Mouse (Mus musculus) liver, embryonic 14.5 days (tissue): Measurements from ENCODE around the gene Tnfrsf19. TPM values are rescaled to one million over a fixed set of nuclear protein-coding genes. Genes with fewer than 3 reads are reported as not detected.

Experiments used
- ATAC-seq: fragments of 200-750 bp; cut with Nextera tagmentation; 2 replicates; pipeline ENCODE4 v1.8.0; 2017; ENCODE audit warnings: moderate number of reproducible peaks, mild to moderate bottlenecking, moderate library complexity; ENCODE audit not compliant: insufficient read depth
- DNase-seq, 3 experiments: peaks; one replicate each; pipeline ENCODE4 v3.0.0-alpha.2; 2012 to 2013; ENCODE audit warnings: low read depth in 3 of 3, low spot score in 3 of 3
- H3K27ac ChIP-seq: fragments of 300-500 bp; sonication (generic); 2 replicates; pipeline ENCODE4 v1.5.1; 2014; ENCODE audit warnings: moderate library complexity, mild to moderate bottlenecking, control low read depth, inconsistent platforms
- H3K27me3 ChIP-seq: fragments of 300-500 bp; sonication (generic); 2 replicates; pipeline ENCODE4 v1.6.1; 2014; ENCODE audit warnings: mild to moderate bottlenecking, low read length, moderate library complexity; ENCODE audit not compliant: control insufficient read depth, insufficient read depth
- H3K36me3 ChIP-seq: fragments of 300-500 bp; sonication (generic); replicated peaks from 2 replicates; pipeline ENCODE4 v1.6.1; 2014; ENCODE audit warnings: low read depth; ENCODE audit not compliant: control insufficient read depth, insufficient read depth
- H3K4me1 ChIP-seq, 2 experiments: fragments of 200-500 bp in 1 of 2; fragments of 300-500 bp in 1 of 2; sonication (generic) in 1 of 2; replicated peaks; 2 replicates each; pipeline ENCODE4 v1.6.1; 2012 to 2014; ENCODE audit warnings: antibody characterized with exemption in 1 of 2, inconsistent platforms in 1 of 2, low read length in 1 of 2; ENCODE audit not compliant: control insufficient read depth in 2 of 2, insufficient read depth in 2 of 2
- H3K4me2 ChIP-seq: fragments of 300-500 bp; sonication (generic); 2 replicates; pipeline ENCODE4 v1.6.1; 2014; ENCODE audit warnings: low read depth, mild to moderate bottlenecking, control low read depth, moderate library complexity
- H3K4me3 ChIP-seq, 2 experiments: fragments of 200-500 bp in 1 of 2; fragments of 300-500 bp in 1 of 2; sonication (generic) in 1 of 2; 2 replicates each; pipeline ENCODE4 v1.5.1; 2012 to 2014; ENCODE audit warnings: low read depth in 2 of 2, low read length in 2 of 2, mild to moderate bottlenecking in 2 of 2, control low read depth in 1 of 2, inconsistent platforms in 1 of 2, moderate library complexity in 1 of 2; ENCODE audit not compliant: insufficient read depth in 1 of 2
- H3K9ac ChIP-seq: fragments of 300-500 bp; sonication (generic); replicated peaks from 2 replicates; pipeline ENCODE4 v1.6.1; 2014; ENCODE audit warnings: mild to moderate bottlenecking, control low read depth, moderate library complexity
- H3K9me3 ChIP-seq: fragments of 300-500 bp; sonication (generic); 2 replicates; pipeline ENCODE4 v1.6.1; 2016; ENCODE audit warnings: low read length, mixed read lengths; ENCODE audit not compliant: control insufficient read depth
- CTCF ChIP-seq: IDR thresholded peaks from 2 replicates; pipeline ENCODE4 v1.5.1; 2016; ENCODE audit warnings: antibody characterized with exemption, low read depth, control low read depth
- EP300 ChIP-seq: IDR thresholded peaks from 2 replicates; pipeline ENCODE4 v1.6.1; 2016; ENCODE audit warnings: antibody characterized with exemption, low read depth
- WGBS: fragments of 180-500 bp; shearing (Covaris S2); extraction: QIAGEN DNeasy Blood & Tissue Kit; methylation state at CpG from one replicate; pipeline ENCODE4 v1.1.7; 2014; ENCODE audit not compliant: insufficient replicate concordance; 5-methylcytosine and 5-hydroxymethylcytosine counted together
- polyA plus RNA-seq, 2 experiments: library from polyadenylated mRNA; depleted of rRNA in 1 of 2; stranded (reverse) in 1 of 2; unstranded in 1 of 2; fragments of >200 nt; fragmentation: Nextera tagmentation in 1 of 2; extraction: Ambion mirVana in 1 of 2; gene quantifications; 2 replicates each; pipeline versions ENCODE4 v1.2.1 to v1.2.3; 2012 to 2014

Tnfrsf19 gene
- polyA plus RNA-seq, 2 experiments = 2.3 to 3.6 TPM

- H3K4me3 ChIP-seq = no peak overlapping the region
- H3K27me3 ChIP-seq = peaks cover 19% of the 10 kb centered on the region
- TF ChIP-seq EP300 = no peak
- no peak for TF ChIP-seq CTCF
- 31% methylated on average over 3 of the region's 3 CpGs for WGBS
- H3K27ac ChIP-seq = no peak overlapping the region
- no peaks in the 10 kb centered on the region for H3K9me3 ChIP-seq
- H3K4me1 ChIP-seq = peaks cover 0 to 2% of the 10 kb centered on the region in 2 experiments; a peak in 2 of 4 replicates
- no peak overlapping the region for H3K9ac ChIP-seq
- ATAC-seq (no peak), DNase-seq (no peak)
- H3K4me2 ChIP-seq = no peak overlapping the region
- no peaks in the 10 kb centered on the region for H3K36me3 ChIP-seq
These were observed 4.0 kb downstream of the Tnfrsf19 start for GRCm38 (mm10) chr14:61042291-61042690.

DNA sequence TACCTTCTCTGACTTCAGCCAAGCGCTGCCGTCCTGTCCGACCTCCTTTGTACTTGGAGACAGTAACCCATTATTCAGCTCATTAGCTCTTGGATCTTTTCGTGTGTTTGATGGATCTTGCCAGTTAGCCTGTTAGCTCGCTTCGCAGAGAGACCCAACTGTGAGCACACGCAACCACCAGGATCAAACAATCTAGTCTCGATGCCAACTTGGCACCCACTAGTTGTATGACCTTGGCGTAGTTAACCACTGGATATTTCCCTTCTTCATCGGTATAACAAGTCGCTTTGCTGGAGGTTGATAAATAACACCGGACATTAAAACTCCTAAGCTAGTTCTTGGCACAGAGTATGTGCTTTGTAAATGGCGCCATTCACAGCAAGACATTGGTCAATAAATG lies 6.1 kb downstream of the Tnfrsf19 start:
- DNase-seq = no peak
- 77% methylated on average over 13 of the region's 13 CpGs for WGBS

DNA sequence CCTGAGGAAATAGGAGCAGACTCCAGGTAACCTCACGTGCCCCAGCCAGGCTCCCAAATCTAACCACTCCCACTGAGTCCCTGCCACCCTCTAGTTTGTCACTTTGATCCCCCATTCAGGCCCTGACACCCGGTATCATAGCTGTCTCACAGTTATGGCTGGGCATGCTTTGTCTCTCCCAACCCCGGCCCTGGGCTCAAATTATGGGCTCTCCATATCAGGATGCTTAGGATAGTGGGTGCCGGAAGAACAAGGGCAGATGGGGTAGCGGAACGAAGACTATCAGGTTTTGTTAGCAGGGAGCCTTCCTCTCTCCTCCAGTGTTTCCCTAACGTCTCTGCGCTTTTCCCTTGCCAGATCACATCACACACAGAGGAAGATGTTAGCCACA lies 8.2 kb downstream of the Tnfrsf19 start:
- WGBS = 39% methylated on average over 8 of the region's 8 CpGs
- ATAC-seq (no peak), DNase-seq (no peak)
- no peaks in the 10 kb centered on the region for H3K9me3 ChIP-seq
- no peaks in the 10 kb centered on the region for H3K36me3 ChIP-seq
- peak overlapping the region in 1 of 2 experiments; percentile 46; a peak in 1 of 4 replicates for H3K4me3 ChIP-seq
- H3K27me3 ChIP-seq = no peaks in the 10 kb centered on the region
- peaks cover 0 to 2% of the 10 kb centered on the region in 2 experiments; a peak in 1 of 4 replicates for H3K4me1 ChIP-seq
- TF ChIP-seq CTCF (no peak), EP300 (no peak)
- H3K9ac ChIP-seq = no peak overlapping the region
- H3K4me2 ChIP-seq = peak overlapping the region; percentile 56
- no peak overlapping the region for H3K27ac ChIP-seq

More for the DNA sequence above, 6.1 kb downstream of the Tnfrsf19 start:
- ATAC-seq = no peak
- TF ChIP-seq EP300 = no peak
- no peak for TF ChIP-seq CTCF
- no peaks in the 10 kb centered on the region for H3K36me3 ChIP-seq
- H3K27ac ChIP-seq = no peak overlapping the region
- H3K4me2 ChIP-seq = no peak overlapping the region
- no peaks in the 10 kb centered on the region for H3K9me3 ChIP-seq
- peaks cover 0 to 2% of the 10 kb centered on the region in 2 experiments; a peak in 2 of 4 replicates for H3K4me1 ChIP-seq
- no peak overlapping the region for H3K9ac ChIP-seq
- no peak overlapping the region for H3K4me3 ChIP-seq
- no peaks in the 10 kb centered on the region for H3K27me3 ChIP-seq

DNA sequence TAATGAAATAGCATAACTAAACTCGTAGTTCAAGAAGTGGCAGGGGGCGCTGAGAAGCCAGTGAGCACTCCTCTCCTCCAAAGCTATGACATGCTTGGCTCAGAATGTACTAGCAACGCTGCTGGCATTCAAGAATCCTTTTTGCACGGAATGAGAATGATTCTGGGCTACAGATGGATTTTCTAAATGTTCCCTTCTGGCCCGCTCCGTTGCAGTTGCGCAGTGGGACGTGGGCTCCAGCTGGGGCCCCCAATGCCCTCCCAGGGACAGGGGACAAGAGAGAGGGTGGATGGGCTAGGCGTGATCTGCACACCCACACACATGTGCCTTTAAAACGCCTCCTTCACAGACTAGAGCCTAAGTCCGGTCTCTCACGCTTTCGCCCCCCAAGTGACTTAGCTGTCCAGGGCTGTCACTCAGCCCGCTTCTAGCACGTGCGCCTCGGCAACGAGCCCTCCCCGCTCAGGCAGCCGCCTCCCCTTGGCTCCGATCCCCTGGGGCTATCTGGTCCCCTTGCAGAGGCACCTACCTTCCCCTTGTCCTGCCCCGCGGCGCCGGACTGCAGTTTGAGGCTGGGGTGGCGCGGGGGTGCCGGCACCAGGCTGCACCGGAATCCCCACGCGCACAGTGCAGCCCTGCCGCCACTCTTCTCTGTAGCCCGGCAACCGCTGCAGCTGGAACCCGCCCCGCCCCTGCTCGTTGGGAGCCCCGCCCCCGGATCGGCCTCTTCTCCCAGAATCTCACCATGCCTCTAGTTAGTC lies 8.8 kb downstream of the Tnfrsf19 start:
- peak overlapping the region; percentile 56 for H3K4me2 ChIP-seq
- H3K36me3 ChIP-seq = no peaks in the 10 kb centered on the region
- TF ChIP-seq EP300 = no peak
- no peak for TF ChIP-seq CTCF
- H3K9me3 ChIP-seq = no peaks in the 10 kb centered on the region
- no peaks in the 10 kb centered on the region for H3K27me3 ChIP-seq
- 2% methylated on average over 37 of the region's 40 CpGs for WGBS
- peak; percentile 55; the same call in 1 of the 2 replicates for ATAC-seq
- no peak overlapping the region for H3K27ac ChIP-seq
- H3K4me1 ChIP-seq = peaks cover 0 to 2% of the 10 kb centered on the region in 2 experiments; a peak in 1 of 4 replicates
- DNase-seq = no peak
- peak overlapping the region; percentile 25 to 46 for H3K4me3 ChIP-seq
- H3K9ac ChIP-seq = no peak overlapping the region

- no peak for TF ChIP-seq EP300
- TF ChIP-seq CTCF = no peak
- DNase-seq = no peak
- 67% methylated on average over 6 of the region's 6 CpGs for WGBS
These were observed 15.9 kb downstream of the Tnfrsf19 start for GRCm38 (mm10) chr14:61030366-61030765.

More at GRCm38 (mm10) chr14:61030366-61030765, 15.9 kb downstream of the Tnfrsf19 start:
- Histone ChIP-seq H3K27ac (no peak overlapping the region), H3K27me3 (no peaks in the 10 kb centered on the region), H3K9me3 (no peaks in the 10 kb centered on the region), H3K36me3 (no peaks in the 10 kb centered on the region), H3K4me3 (no peak overlapping the region), H3K4me2 (no peak overlapping the region), H3K4me1 (no peaks in the 10 kb centered on the region), H3K9ac (no peak overlapping the region)
- ATAC-seq = no peak
